Mouse (Mus musculus): ENCODE data around the gene Spata32.
"Not testable (repeated sequence)": the region's sequence is repeated elsewhere in the genome, so short reads cannot be mapped to it uniquely, and the experiment has no call there.

The Spata32 gene

GRCm38 (mm10) chr11:103247504-103248177 is 29.4 kb upstream of the Spata32 start:
- in situ Hi-C loops (cut with MboI; ENCODE audit: unreplicated experiment in 2 of 2), result no loop called here

GRCm38 (mm10) chr11:103246731-103247290 is 28.6 kb upstream of the Spata32 start:
- in situ Hi-C loops (cut with MboI; ENCODE audit: unreplicated experiment in 2 of 2), result no loop called here

- in situ Hi-C loops (cut with MboI; ENCODE audit: unreplicated experiment in 2 of 2), result no loop called here
These were observed 28.0 kb upstream of the Spata32 start for GRCm38 (mm10) chr11:103246081-103246730.

- in situ Hi-C loops (cut with MboI; ENCODE audit: unreplicated experiment in 2 of 2), result no loop called here
These were observed 26.6 kb upstream of the Spata32 start for GRCm38 (mm10) chr11:103244856-103245255.

- in situ Hi-C loops (cut with MboI; ENCODE audit: unreplicated experiment in 2 of 2), result no loop called here
These were observed 22.5 kb upstream of the Spata32 start for GRCm38 (mm10) chr11:103240740-103241139.

GRCm38 (mm10) chr11:103237757-103238156 is 19.5 kb upstream of the Spata32 start:
- in situ Hi-C loops (cut with MboI; ENCODE audit: unreplicated experiment in 2 of 2), result loop anchor here in 1 of 2 experiments (5.0 to 10.0 kb wide), 2 partner anchors 35 to 87 kb away; no protein-coding TSS in a partner anchor

- in situ Hi-C loops (cut with MboI; ENCODE audit: unreplicated experiment in 2 of 2), result loop anchor here in 1 of 2 experiments (5.0 to 10.0 kb wide), 2 partner anchors 35 to 88 kb away; no protein-coding TSS in a partner anchor
These were observed 18.7 kb upstream of the Spata32 start for GRCm38 (mm10) chr11:103236903-103237302.

- in situ Hi-C loops (cut with MboI; ENCODE audit: unreplicated experiment in 2 of 2), result loop anchor here in 1 of 2 experiments (5.0 to 10.0 kb wide), 2 partner anchors 36 to 88 kb away; no protein-coding TSS in a partner anchor
These were observed 18.2 kb upstream of the Spata32 start for GRCm38 (mm10) chr11:103236431-103236830.

- in situ Hi-C loops (cut with MboI; ENCODE audit: unreplicated experiment in 2 of 2), result loop anchor here in 1 of 2 experiments (5.0 to 10.0 kb wide), 2 partner anchors 37 to 89 kb away; no protein-coding TSS in a partner anchor
These were observed 17.5 kb upstream of the Spata32 start for GRCm38 (mm10) chr11:103235702-103236101.

- in situ Hi-C loops (cut with MboI; ENCODE audit: unreplicated experiment in 2 of 2), result loop anchor here (5.0 to 10.0 kb wide), 4 partner anchors 38 to 93 kb away; no protein-coding TSS in a partner anchor
These were observed 16.2 kb upstream of the Spata32 start for GRCm38 (mm10) chr11:103234447-103234846.

GRCm38 (mm10) chr11:103232966-103233365 is 14.7 kb upstream of the Spata32 start:
- in situ Hi-C loops (cut with MboI; ENCODE audit: unreplicated experiment in 2 of 2), result loop anchor here (5.0 to 10.0 kb wide), 4 partner anchors 39 to 94 kb away; no protein-coding TSS in a partner anchor

GRCm38 (mm10) chr11:103231367-103231766 is 13.1 kb upstream of the Spata32 start:
- in situ Hi-C loops (cut with MboI; ENCODE audit: unreplicated experiment in 2 of 2), result loop anchor here (5.0 to 10.0 kb wide), 4 partner anchors 41 to 96 kb away; no protein-coding TSS in a partner anchor

GRCm38 (mm10) chr11:103230626-103231025 is 12.4 kb upstream of the Spata32 start:
- in situ Hi-C loops (cut with MboI; ENCODE audit: unreplicated experiment in 2 of 2), result loop anchor here (5.0 to 10.0 kb wide), 4 partner anchors 42 to 97 kb away; no protein-coding TSS in a partner anchor

GRCm38 (mm10) chr11:103229608-103230007 is 11.4 kb upstream of the Spata32 start:
- in situ Hi-C loops (cut with MboI; ENCODE audit: unreplicated experiment in 2 of 2), result loop anchor here (5.0 to 10.0 kb wide), 4 partner anchors 43 to 98 kb away; no protein-coding TSS in a partner anchor

- in situ Hi-C loops (cut with MboI; ENCODE audit: unreplicated experiment in 2 of 2), result no loop called here
These were observed 5.8 kb upstream of the Spata32 start for GRCm38 (mm10) chr11:103223951-103224456.

GRCm38 (mm10) chr11:103223444-103223843 is 5.2 kb upstream of the Spata32 start:
- in situ Hi-C loops (cut with MboI; ENCODE audit: unreplicated experiment in 2 of 2), result no loop called here

- in situ Hi-C loops (cut with MboI; ENCODE audit: unreplicated experiment in 2 of 2), result not testable (repeated sequence)
These were observed 4.5 kb upstream of the Spata32 start for GRCm38 (mm10) chr11:103222718-103223117.

- in situ Hi-C loops (cut with MboI; ENCODE audit: unreplicated experiment in 2 of 2), result no loop called here
These were observed 3.2 kb upstream of the Spata32 start for GRCm38 (mm10) chr11:103221437-103221836.

- in situ Hi-C loops (cut with MboI; ENCODE audit: unreplicated experiment in 2 of 2), result no loop called here
These were observed 1.8 kb upstream of the Spata32 start for GRCm38 (mm10) chr11:103219995-103220394.

GRCm38 (mm10) chr11:103219259-103219658 is 1.0 kb upstream of the Spata32 start:
- in situ Hi-C loops (cut with MboI; ENCODE audit: unreplicated experiment in 2 of 2), result no loop called here

- in situ Hi-C loops (cut with MboI; ENCODE audit: unreplicated experiment in 2 of 2), result no loop called here
These were observed 277 bp upstream of the Spata32 start for GRCm38 (mm10) chr11:103218517-103218901.
